Mouse (Mus musculus): Measurements from ENCODE around the gene Cyp26a1. TPM values are rescaled to one million over a fixed set of nuclear protein-coding genes. Genes with fewer than 3 reads are reported as not detected.

Cyp26a1 gene
- polyA plus RNA-seq, 1 experiment from 2014 or later, result 42.5 TPM

Other genes starting within 250 kb of the Cyp26a1 start
- 6.7 and 9.2 TPM in 2 replicates for gene Exoc6, start 147.4 kb upstream of the Cyp26a1 start, polyA plus RNA-seq (2016; fragmentation: Nextera tagmentation; extraction: Ambion mirVana)
- gene Cyp26c1, start 12.2 kb upstream of the Cyp26a1 start, polyA plus RNA-seq (2016; fragmentation: Nextera tagmentation; extraction: Ambion mirVana), result 10.0 and 10.1 TPM in 2 replicates

Measured in hindbrain, embryonic 10.5 days (tissue).